Mouse (Mus musculus) ES-E14 (cell line): ENCODE measurements around the gene Gm5565.
"Not testable (repeated sequence)": the region's sequence is repeated elsewhere in the genome, so short reads cannot be mapped to it uniquely, and the experiment has no call there.

Source experiments
- HCFC1 ChIP-seq: IDR thresholded peaks from 2 replicates; pipeline ENCODE4 v1.6.1; 2012; ENCODE audit warnings: low read length, inconsistent platforms, borderline replicate concordance; ENCODE audit not compliant: insufficient read depth
- MAFK ChIP-seq: IDR thresholded peaks from 2 replicates; pipeline ENCODE4 v1.6.1; 2014; ENCODE audit warnings: mild to moderate bottlenecking, low read depth, low read length, inconsistent platforms; ENCODE audit not compliant: insufficient read depth
- ZC3H11A ChIP-seq: IDR thresholded peaks from 2 replicates; pipeline ENCODE4 v1.6.1; 2012; ENCODE audit warnings: low read depth, mild to moderate bottlenecking, inconsistent platforms, low read length, borderline replicate concordance

GRCm38 (mm10) chr5:146172744-146173143 is 12.4 kb upstream of the Gm5565 start:
- TF ChIP-seq HCFC1, MAFK, ZC3H11A: not testable (repeated sequence)
